Mouse (Mus musculus) limb, embryonic 11.5 days (tissue): ENCODE data around the gene Prpf4. TPM values are rescaled to one million over a fixed set of nuclear protein-coding genes. Genes with fewer than 3 reads are reported as not detected.

Experiments
- ATAC-seq: fragments of 200-750 bp; cut with Nextera tagmentation; 2 replicates; pipeline ENCODE4 v1.8.0; 2017; ENCODE audit warnings: low read depth; ENCODE audit not compliant: insufficient number of reproducible peaks, low FRiP score, low TSS enrichment
- DNase-seq: peaks from one replicate; pipeline ENCODE4 v3.0.0-alpha.2; 2015; ENCODE audit warnings: low spot score
- H3K27ac ChIP-seq: fragments of 300-500 bp; sonication (generic); replicated peaks from 2 replicates; pipeline ENCODE4 v1.5.1; 2014; ENCODE audit warnings: low read depth, mild to moderate bottlenecking, low read length
- H3K27me3 ChIP-seq: fragments of 300-500 bp; sonication (generic); 2 replicates; pipeline ENCODE4 v1.6.1; 2014; ENCODE audit warnings: mild to moderate bottlenecking, low read length, mixed read lengths; ENCODE audit not compliant: control insufficient read depth, insufficient read depth
- H3K36me3 ChIP-seq: fragments of 300-500 bp; sonication (generic); 2 replicates; pipeline ENCODE4 v1.6.1; 2014; ENCODE audit warnings: mild to moderate bottlenecking, low read length, moderate library complexity, mixed read lengths; ENCODE audit not compliant: control insufficient read depth, insufficient read depth
- H3K4me1 ChIP-seq: fragments of 300-500 bp; sonication (generic); 2 replicates; pipeline ENCODE4 v1.6.1; 2014; ENCODE audit warnings: low read length, mixed read lengths; ENCODE audit not compliant: control insufficient read depth, insufficient read depth
- H3K4me2 ChIP-seq: fragments of 300-500 bp; sonication (generic); 2 replicates; pipeline ENCODE4 v1.6.1; 2014; ENCODE audit warnings: low read depth, mild to moderate bottlenecking, moderate library complexity; ENCODE audit not compliant: severe bottlenecking
- H3K4me3 ChIP-seq: fragments of 300-500 bp; sonication (generic); 2 replicates; pipeline ENCODE4 v1.5.1; 2014; ENCODE audit warnings: low read depth, low read length
- H3K9ac ChIP-seq: fragments of 300-500 bp; sonication (generic); 2 replicates; pipeline ENCODE4 v1.6.1; 2014; ENCODE audit warnings: mild to moderate bottlenecking, low read length
- H3K9me3 ChIP-seq: fragments of 300-500 bp; sonication (generic); 2 replicates; pipeline ENCODE4 v1.6.1; 2016; ENCODE audit warnings: low read length; ENCODE audit not compliant: control insufficient read depth
- WGBS: fragments of 180-500 bp; shearing (Covaris S2); extraction: QIAGEN DNeasy Blood & Tissue Kit; methylation state at CpG from one replicate; pipeline ENCODE4 v1.1.7; 2014; 5-methylcytosine and 5-hydroxymethylcytosine counted together
- polyA plus RNA-seq: library from polyadenylated mRNA; unstranded; fragments of >200 nt; fragmentation: Nextera tagmentation; extraction: Ambion mirVana; gene quantifications from 2 replicates; pipeline ENCODE4 v1.2.1, GENCODE M21; 2014

The Prpf4 gene
- polyA plus RNA-seq, 1 experiment from 2014 or later: 37.3 TPM

GRCm38 (mm10) chr4:62463124-62463523 lies 54.5 kb downstream of the Prpf4 start:
- ATAC-seq (no peak), DNase-seq (no peak)
- H3K9me3 ChIP-seq: no peaks in the 10 kb centered on the region
- WGBS: 91% methylated on average over 2 of the region's 2 CpGs
- H3K36me3 ChIP-seq: no peaks in the 10 kb centered on the region
- no peaks in the 10 kb centered on the region for H3K27me3 ChIP-seq
- H3K4me1 ChIP-seq: no peaks in the 10 kb centered on the region
- H3K4me2 ChIP-seq: no peak overlapping the region
- H3K4me3 ChIP-seq: no peak overlapping the region
- no peak overlapping the region for H3K9ac ChIP-seq
- H3K27ac ChIP-seq: no peak overlapping the region

- no peak overlapping the region for H3K4me2 ChIP-seq
- no peak overlapping the region for H3K27ac ChIP-seq
- 94% methylated on average over 1 of the region's 1 CpGs for WGBS
- no peak overlapping the region for H3K4me3 ChIP-seq
- no peaks in the 10 kb centered on the region for H3K9me3 ChIP-seq
- no peak for DNase-seq
- no peaks in the 10 kb centered on the region for H3K27me3 ChIP-seq
- no peak overlapping the region for H3K9ac ChIP-seq
- H3K4me1 ChIP-seq: no peaks in the 10 kb centered on the region
- no peak for ATAC-seq
- H3K36me3 ChIP-seq: no peaks in the 10 kb centered on the region
These were observed 59.6 kb downstream of the Prpf4 start for GRCm38 (mm10) chr4:62468158-62468557.

- Histone ChIP-seq H3K27ac (no peak within 1 kb of the TSS), H3K9me3 (no peaks in the 10 kb centered on the region), H3K27me3 (no peaks in the 10 kb centered on the region), H3K36me3 (no peaks in the 10 kb centered on the region), H3K4me1 (no peaks in the 10 kb centered on the region), H3K4me2 (peak within 1 kb of the TSS; percentile 67), H3K4me3 (peak within 1 kb of the TSS; percentile 50), H3K9ac (peak within 1 kb of the TSS; percentile 47)
- ATAC-seq: peak; percentile 82; the same call in 1 of the 2 replicates
- 1% methylated on average over 30 of the region's 30 CpGs for WGBS
- peak; percentile 88 for DNase-seq
These were observed 62.0 kb downstream of the Prpf4 start, which contains the start of gene Wdr31 for GRCm38 (mm10) chr4:62470598-62471051. TSS of gene Wdr31 (minus strand) at chr4:62470896.

GRCm38 (mm10) chr4:62472071-62472470 lies 63.5 kb downstream of the Prpf4 start:
- Histone ChIP-seq H3K36me3 (no peaks in the 10 kb centered on the region), H3K9ac (no peak overlapping the region), H3K4me1 (no peaks in the 10 kb centered on the region), H3K9me3 (no peaks in the 10 kb centered on the region), H3K27me3 (no peaks in the 10 kb centered on the region), H3K4me2 (no peak overlapping the region), H3K4me3 (no peak overlapping the region), H3K27ac (no peak overlapping the region)
- WGBS: 92% methylated on average over 2 of the region's 2 CpGs
- no peak for DNase-seq
- no peak for ATAC-seq

GRCm38 (mm10) chr4:62475131-62475530 lies 66.5 kb downstream of the Prpf4 start:
- WGBS: 86% methylated on average over 2 of the region's 2 CpGs
- no peak for ATAC-seq
- H3K27me3 ChIP-seq: peaks cover 5% of the 10 kb centered on the region

GRCm38 (mm10) chr4:62475793-62476192 lies 67.2 kb downstream of the Prpf4 start:
- 87% methylated on average over 6 of the region's 6 CpGs for WGBS
- Histone ChIP-seq H3K4me1 (peaks cover 4% of the 10 kb centered on the region; the same call in 1 of the 2 replicates), H3K9ac (no peak overlapping the region), H3K27me3 (peaks cover 12% of the 10 kb centered on the region), H3K27ac (no peak overlapping the region), H3K9me3 (no peaks in the 10 kb centered on the region), H3K4me2 (no peak overlapping the region), H3K4me3 (no peak overlapping the region), H3K36me3 (no peaks in the 10 kb centered on the region)
- DNase-seq (no peak), ATAC-seq (no peak)

More at GRCm38 (mm10) chr4:62475131-62475530, 66.5 kb downstream of the Prpf4 start:
- Histone ChIP-seq H3K36me3 (no peaks in the 10 kb centered on the region), H3K27ac (no peak overlapping the region), H3K9me3 (no peaks in the 10 kb centered on the region), H3K4me3 (no peak overlapping the region), H3K4me2 (no peak overlapping the region), H3K9ac (no peak overlapping the region), H3K4me1 (peaks cover 4% of the 10 kb centered on the region; the same call in 1 of the 2 replicates)
- no peak for DNase-seq

Other genes starting within 250 kb of the Prpf4 start
- 24.1 and 24.9 TPM in 2 replicates for gene Zfp37, start 177.8 kb upstream of the Prpf4 start, polyA plus RNA-seq
- 9.6 and 11.3 TPM in 2 replicates for gene Slc31a2, start 146.2 kb upstream of the Prpf4 start, polyA plus RNA-seq
- gene Fkbp15, start 48.2 kb upstream of the Prpf4 start, polyA plus RNA-seq: 19.9 and 22.2 TPM in 2 replicates
- 43.2 and 44.7 TPM in 2 replicates for gene Slc31a1, start 48.1 kb upstream of the Prpf4 start, polyA plus RNA-seq
- gene Cdc26, start 155 bp upstream of the Prpf4 start, polyA plus RNA-seq: 223 and 254 TPM in 2 replicates
- not detected in 2 replicates for gene Rnf183, start 26.5 kb downstream of the Prpf4 start, polyA plus RNA-seq
- 7.6 and 8.1 TPM in 2 replicates for gene Wdr31, start 62.1 kb downstream of the Prpf4 start, polyA plus RNA-seq
- 0.91 and 1.2 TPM in 2 replicates for gene Bspry, start 71.3 kb downstream of the Prpf4 start, polyA plus RNA-seq
- gene Hdhd3, start 94.7 kb downstream of the Prpf4 start, polyA plus RNA-seq: 16.5 TPM in 2 replicates
- gene Alad, start 111.1 kb downstream of the Prpf4 start, polyA plus RNA-seq: 87.8 and 95.9 TPM in 2 replicates
- 107 and 116 TPM in 2 replicates for gene Pole3, start 116.3 kb downstream of the Prpf4 start, polyA plus RNA-seq
- gene 4933430I17Rik, start 116.6 kb downstream of the Prpf4 start, polyA plus RNA-seq: 1.3 and 1.4 TPM in 2 replicates
- gene Rgs3, start 151.1 kb downstream of the Prpf4 start, polyA plus RNA-seq: 20.1 and 22.9 TPM in 2 replicates